Mouse (Mus musculus) lung, embryonic 14.5 days (tissue): Measurements from ENCODE around the gene Vps18. TPM values are rescaled to one million over a fixed set of nuclear protein-coding genes. Genes with fewer than 3 reads are reported as not detected.

Experiments used
- ATAC-seq: fragments of 200-750 bp; cut with Nextera tagmentation; 2 replicates; pipeline ENCODE4 v1.8.0; 2017; ENCODE audit warnings: mild to moderate bottlenecking, moderate TSS enrichment, moderate library complexity; ENCODE audit not compliant: insufficient read depth
- DNase-seq: peaks from one replicate; pipeline ENCODE4 v3.0.0-alpha.2; 2015
- H3K27ac ChIP-seq: fragments of 300-500 bp; sonication (generic); 2 replicates; pipeline ENCODE4 v1.5.1; 2014; ENCODE audit warnings: low read depth, mild to moderate bottlenecking, moderate library complexity
- H3K27me3 ChIP-seq: fragments of 300-500 bp; sonication (generic); 2 replicates; pipeline ENCODE4 v1.6.1; 2014; ENCODE audit warnings: low read length, control low read depth; ENCODE audit not compliant: insufficient read depth
- H3K36me3 ChIP-seq: fragments of 300-500 bp; sonication (generic); 2 replicates; pipeline ENCODE4 v1.6.1; 2014; ENCODE audit warnings: control low read depth; ENCODE audit not compliant: insufficient read depth
- H3K4me1 ChIP-seq: fragments of 300-500 bp; sonication (generic); 2 replicates; pipeline ENCODE4 v1.6.1; 2014; ENCODE audit warnings: antibody characterized with exemption, control low read depth; ENCODE audit not compliant: insufficient read depth
- H3K4me2 ChIP-seq: fragments of 300-500 bp; sonication (generic); 2 replicates; pipeline ENCODE4 v1.6.1; 2014; ENCODE audit warnings: mild to moderate bottlenecking
- H3K4me3 ChIP-seq: fragments of 300-500 bp; sonication (generic); 2 replicates; pipeline ENCODE4 v1.5.1; 2014; ENCODE audit warnings: low read depth, low read length
- H3K9ac ChIP-seq: fragments of 300-500 bp; sonication (generic); 2 replicates; pipeline ENCODE4 v1.6.1; 2014
- H3K9me3 ChIP-seq: fragments of 300-500 bp; sonication (generic); 2 replicates; pipeline ENCODE4 v1.6.1; 2016; ENCODE audit warnings: low read depth, low read length, control low read depth
- CTCF ChIP-seq: IDR thresholded peaks from 2 replicates; pipeline ENCODE4 v1.5.1; 2016; ENCODE audit warnings: antibody characterized with exemption, low read depth
- WGBS: fragments of 180-500 bp; shearing (Covaris S2); extraction: QIAGEN DNeasy Blood & Tissue Kit; methylation state at CpG from one replicate; pipeline ENCODE4 v1.1.7; 2014; 5-methylcytosine and 5-hydroxymethylcytosine counted together
- polyA plus RNA-seq: library from polyadenylated mRNA; unstranded; fragments of >200 nt; fragmentation: Nextera tagmentation; extraction: Ambion mirVana; gene quantifications from 2 replicates; pipeline ENCODE4 v1.2.1, GENCODE M21; 2014

Gene Vps18
- polyA plus RNA-seq, 1 experiment from 2014 or later, result 17.5 TPM

DNA sequence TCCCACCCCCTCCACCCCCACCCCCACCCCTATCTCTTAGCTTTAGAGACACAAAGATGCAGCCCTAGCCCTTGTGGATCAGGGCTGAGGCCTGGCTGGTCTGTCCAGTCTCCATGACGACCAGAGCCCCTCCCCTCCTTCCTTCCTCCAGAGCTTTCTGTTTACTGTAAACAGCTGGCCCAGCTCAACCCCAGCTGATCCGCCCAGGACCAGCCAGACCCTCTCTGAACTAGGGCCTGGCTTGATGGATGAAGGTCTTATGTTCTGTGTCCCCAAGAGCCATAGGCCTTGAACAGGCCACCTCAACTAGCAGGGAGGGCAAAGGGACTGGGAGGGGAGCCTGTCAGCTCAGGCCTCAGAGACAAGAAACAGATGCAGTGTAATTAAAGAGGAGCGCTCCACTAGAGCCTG, 16.3 kb downstream of the Vps18 start:
- Histone ChIP-seq H3K9ac (no peak overlapping the region; the same call in 1 of the 2 replicates), H3K9me3 (no peaks in the 10 kb centered on the region), H3K27ac (0 out of 2 replicates have a peak overlapping the region, but pooled peaks have one; percentile 27), H3K4me2 (no peak overlapping the region), H3K4me3 (no peak overlapping the region), H3K4me1 (peaks cover 11% of the 10 kb centered on the region), H3K36me3 (0 out of 2 replicates have a peak, but pooled peaks cover under 1% of the 10 kb centered on the region), H3K27me3 (no peaks in the 10 kb centered on the region)
- 9% methylated on average over 3 of the region's 3 CpGs for WGBS
- TF ChIP-seq CTCF, result no peak
- ATAC-seq, result peak; percentile 88
- DNase-seq, result peak; percentile 89

DNA sequence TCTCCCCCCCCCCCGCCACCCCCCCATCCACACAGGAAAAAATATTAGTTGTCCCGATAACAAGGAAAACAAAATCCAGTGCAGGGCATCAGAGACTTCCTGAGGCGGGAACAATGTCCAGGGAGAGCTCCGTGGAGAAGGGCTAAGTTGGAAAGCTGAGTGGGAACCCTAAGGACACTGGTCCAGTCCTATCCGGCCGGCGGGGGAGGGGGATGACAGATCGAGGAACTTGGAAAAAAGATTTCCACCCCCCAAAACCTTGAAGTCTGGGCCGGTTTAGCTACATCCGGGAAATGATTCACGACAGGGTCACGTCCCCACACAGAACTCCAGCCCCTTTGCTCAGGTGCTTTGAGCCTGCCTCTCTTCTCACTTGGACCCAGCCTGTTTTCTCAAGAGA, 23.0 kb downstream of the Vps18 start:
- TF ChIP-seq CTCF, result no peak
- H3K9ac ChIP-seq, result no peak overlapping the region
- H3K27me3 ChIP-seq, result no peaks in the 10 kb centered on the region
- no peak overlapping the region for H3K4me2 ChIP-seq
- no peak overlapping the region; the same call in 1 of the 2 replicates for H3K27ac ChIP-seq
- no peaks in the 10 kb centered on the region for H3K9me3 ChIP-seq
- no peak overlapping the region for H3K4me3 ChIP-seq
- WGBS, result 31% methylated on average over 12 of the region's 12 CpGs
- H3K4me1 ChIP-seq, result no peaks in the 10 kb centered on the region
- H3K36me3 ChIP-seq, result no peaks in the 10 kb centered on the region
- no peak for DNase-seq
- ATAC-seq, result no peak

DNA sequence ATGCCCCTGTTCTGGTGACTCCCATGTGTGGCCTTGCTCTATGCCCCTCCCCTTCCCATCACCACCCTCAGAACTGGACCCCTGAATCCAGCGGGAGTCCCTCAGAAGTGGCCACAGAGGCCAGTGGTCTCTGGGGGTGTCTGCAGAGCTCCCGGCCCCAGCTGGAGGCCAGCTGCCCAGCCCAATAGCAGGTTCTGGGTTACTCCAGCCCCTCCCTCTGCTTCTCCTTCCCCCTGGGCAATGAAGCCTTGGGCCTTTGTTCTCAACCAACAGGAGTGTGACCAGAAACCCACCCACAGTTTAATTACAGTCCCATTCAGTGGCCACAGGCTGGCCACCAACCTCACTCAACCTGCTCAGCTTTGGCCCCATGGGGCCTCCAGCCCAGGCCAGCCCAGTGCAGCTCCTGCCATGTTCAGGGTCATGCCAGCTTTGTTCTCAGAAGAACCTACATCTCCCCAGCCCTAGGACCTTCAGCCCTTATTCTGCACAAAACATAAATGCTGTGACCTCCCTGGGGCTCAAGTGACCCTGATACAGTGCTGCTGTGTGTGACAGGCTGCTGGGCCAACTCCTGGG, 23.9 kb downstream of the Vps18 start:
- Histone ChIP-seq H3K36me3 (no peaks in the 10 kb centered on the region), H3K9ac (no peak overlapping the region), H3K9me3 (no peaks in the 10 kb centered on the region), H3K4me2 (no peak overlapping the region), H3K4me1 (no peaks in the 10 kb centered on the region), H3K4me3 (no peak overlapping the region), H3K27me3 (no peaks in the 10 kb centered on the region), H3K27ac (no peak overlapping the region)
- DNase-seq, result no peak
- WGBS, result 81% methylated on average over 2 of the region's 2 CpGs
- TF ChIP-seq CTCF, result no peak
- no peak for ATAC-seq

DNA sequence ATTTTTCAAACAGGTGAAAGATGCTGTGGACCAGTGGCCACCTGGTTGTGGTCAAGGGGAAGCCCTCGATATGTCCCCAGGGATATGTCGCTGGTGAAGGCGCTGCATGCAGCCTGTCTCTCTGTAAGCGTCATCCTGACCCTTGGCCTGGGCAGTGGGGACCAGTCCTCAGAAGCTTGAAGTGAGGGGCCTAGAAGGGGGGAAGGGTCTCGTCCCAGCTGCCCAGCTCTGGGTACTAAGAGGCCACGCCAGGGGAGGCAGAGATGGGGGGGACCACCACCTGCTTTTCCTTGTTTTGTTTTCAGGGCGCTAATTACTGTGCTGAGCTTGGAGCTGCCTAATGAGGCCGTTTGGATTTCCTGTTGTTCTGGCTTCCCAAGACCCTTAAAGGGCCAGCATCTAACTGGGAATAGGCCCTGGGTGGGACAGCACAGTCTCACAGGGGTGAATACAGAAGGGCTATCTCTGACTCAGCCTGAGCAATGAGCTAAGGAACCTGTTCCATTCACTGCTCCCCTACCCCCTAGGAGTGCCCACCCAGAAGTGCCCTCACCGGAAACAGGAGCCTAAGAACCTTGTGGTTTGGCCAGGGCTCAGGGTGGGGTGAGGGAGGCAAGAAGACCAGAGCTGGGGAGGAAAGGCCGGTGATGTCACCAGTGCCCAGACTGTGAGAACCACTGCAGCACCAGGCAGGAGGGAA, 25.4 kb downstream of the Vps18 start:
- 0 out of 2 replicates have a peak, but pooled peaks have one; percentile 35 for ATAC-seq
- Histone ChIP-seq H3K9ac (no peak overlapping the region), H3K9me3 (no peaks in the 10 kb centered on the region), H3K36me3 (no peaks in the 10 kb centered on the region), H3K4me2 (no peak overlapping the region), H3K27ac (peak overlapping the region; percentile 38; the same call in 1 of the 2 replicates), H3K4me1 (0 out of 2 replicates have a peak, but pooled peaks cover 2% of the 10 kb centered on the region), H3K4me3 (no peak overlapping the region), H3K27me3 (no peaks in the 10 kb centered on the region)
- no peak for TF ChIP-seq CTCF
- WGBS, result 26% methylated on average over 10 of the region's 10 CpGs
- DNase-seq, result no peak

DNA sequence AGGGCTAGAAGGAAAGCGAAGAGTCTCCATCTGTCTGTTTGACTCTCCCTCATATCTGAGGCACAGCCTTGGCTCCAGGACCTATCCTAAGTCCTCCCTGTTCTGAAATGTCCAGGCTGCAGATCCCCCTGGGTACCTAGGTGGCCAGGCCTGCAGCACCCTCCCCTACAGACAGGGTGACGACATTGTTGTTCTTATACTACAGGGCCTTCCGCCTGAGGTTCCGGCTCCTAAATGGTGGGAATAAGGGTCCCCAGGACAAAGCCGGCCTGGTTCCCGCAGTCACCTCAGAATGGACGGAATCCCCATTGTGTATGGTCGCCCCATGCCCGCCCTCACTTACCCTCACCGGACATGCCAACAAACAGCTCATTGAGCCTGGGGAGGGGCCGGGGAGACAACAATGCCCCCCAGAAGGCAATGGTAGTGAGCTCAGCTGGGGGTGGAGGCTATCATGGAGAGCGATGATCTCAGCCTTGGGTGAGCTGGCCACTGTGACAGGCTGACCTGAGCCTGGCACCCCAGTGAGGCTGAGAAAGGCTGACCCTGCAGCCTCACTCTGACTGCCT, 26.3 kb downstream of the Vps18 start:
- H3K4me1 ChIP-seq, result 0 out of 2 replicates have a peak, but pooled peaks cover 2% of the 10 kb centered on the region
- no peak overlapping the region for H3K4me2 ChIP-seq
- no peak overlapping the region for H3K9ac ChIP-seq
- H3K27me3 ChIP-seq, result no peaks in the 10 kb centered on the region
- ATAC-seq (no peak), DNase-seq (no peak)
- H3K36me3 ChIP-seq, result no peaks in the 10 kb centered on the region
- WGBS, result 73% methylated on average over 12 of the region's 12 CpGs
- peak overlapping the region; percentile 38; the same call in 1 of the 2 replicates for H3K27ac ChIP-seq
- H3K9me3 ChIP-seq, result no peaks in the 10 kb centered on the region
- H3K4me3 ChIP-seq, result no peak overlapping the region
- TF ChIP-seq CTCF, result no peak

DNA sequence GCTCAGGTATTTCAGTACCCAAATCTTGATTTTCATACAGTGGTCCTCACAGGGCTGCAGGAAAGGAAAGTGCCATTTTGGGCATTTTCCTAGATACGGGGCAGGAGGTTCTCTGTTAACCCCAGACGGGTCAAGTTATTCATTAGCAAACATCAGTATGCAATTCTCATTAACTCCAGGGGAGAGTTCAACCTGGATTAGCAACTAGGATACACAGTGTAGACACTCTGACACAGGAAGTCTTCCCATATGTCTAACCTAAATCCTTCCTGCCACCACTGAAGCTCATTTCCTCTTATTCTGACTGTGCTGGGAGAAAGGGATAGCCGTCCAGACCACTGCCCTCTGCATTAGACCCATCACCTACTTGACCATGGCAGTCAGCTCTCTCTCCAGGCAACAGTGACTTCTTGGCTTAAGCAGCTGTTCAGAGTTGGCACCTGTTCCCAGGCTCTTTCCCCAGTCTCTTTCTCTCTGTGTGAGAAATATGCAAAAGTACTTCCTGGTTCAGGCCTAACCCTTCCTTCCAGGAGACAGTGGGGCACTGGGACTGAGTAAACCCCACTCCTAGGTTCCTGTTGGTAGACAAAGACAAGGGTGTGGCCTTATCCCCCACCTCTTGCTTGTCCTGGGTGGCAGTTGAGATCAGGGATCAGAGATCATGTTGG, 29.6 kb downstream of the Vps18 start:
- DNase-seq (no peak), ATAC-seq (no peak)
- 67% methylated on average over 3 of the region's 3 CpGs for WGBS
- Histone ChIP-seq H3K9ac (no peak overlapping the region), H3K4me2 (no peak overlapping the region), H3K4me3 (no peak overlapping the region), H3K27me3 (peaks cover 30% of the 10 kb centered on the region), H3K9me3 (no peaks in the 10 kb centered on the region), H3K4me1 (peaks cover 15% of the 10 kb centered on the region), H3K36me3 (no peaks in the 10 kb centered on the region), H3K27ac (0 out of 2 replicates have a peak overlapping the region, but pooled peaks have one; percentile 13)
- TF ChIP-seq CTCF, result no peak

DNA sequence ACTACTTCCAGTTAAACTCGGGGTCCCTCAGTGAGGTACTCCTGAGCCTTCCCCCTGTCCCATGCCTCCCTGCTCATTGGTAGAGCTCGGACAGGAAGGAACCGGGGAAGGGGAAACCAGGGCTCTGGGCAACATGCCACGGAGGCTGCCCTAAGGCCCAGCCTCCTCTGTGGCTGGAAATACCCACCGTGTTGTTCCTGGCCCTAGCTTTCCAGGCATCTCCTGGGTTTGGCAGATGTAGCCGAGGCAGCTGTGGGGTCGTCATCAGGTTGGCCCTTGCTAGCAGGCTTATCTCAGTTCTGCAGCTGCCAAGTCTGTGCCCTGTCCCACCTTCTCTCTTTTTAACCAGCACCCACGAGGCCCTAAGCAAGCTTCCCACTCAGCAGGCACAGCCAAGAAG, 32.0 kb downstream of the Vps18 start:
- Histone ChIP-seq H3K4me3 (no peak overlapping the region), H3K27ac (no peak overlapping the region)
- TF ChIP-seq CTCF, result no peak

More for the DNA sequence above, 32.0 kb downstream of the Vps18 start:
- no peak overlapping the region for H3K9ac ChIP-seq
- no peaks in the 10 kb centered on the region for H3K9me3 ChIP-seq
- no peaks in the 10 kb centered on the region for H3K36me3 ChIP-seq
- H3K4me2 ChIP-seq, result no peak overlapping the region
- 52% methylated on average over 8 of the region's 8 CpGs for WGBS
- ATAC-seq, result no peak
- peaks cover 54% of the 10 kb centered on the region for H3K27me3 ChIP-seq
- H3K4me1 ChIP-seq, result peaks cover 22% of the 10 kb centered on the region
- no peak for DNase-seq
